In the genomic region with DNA sequence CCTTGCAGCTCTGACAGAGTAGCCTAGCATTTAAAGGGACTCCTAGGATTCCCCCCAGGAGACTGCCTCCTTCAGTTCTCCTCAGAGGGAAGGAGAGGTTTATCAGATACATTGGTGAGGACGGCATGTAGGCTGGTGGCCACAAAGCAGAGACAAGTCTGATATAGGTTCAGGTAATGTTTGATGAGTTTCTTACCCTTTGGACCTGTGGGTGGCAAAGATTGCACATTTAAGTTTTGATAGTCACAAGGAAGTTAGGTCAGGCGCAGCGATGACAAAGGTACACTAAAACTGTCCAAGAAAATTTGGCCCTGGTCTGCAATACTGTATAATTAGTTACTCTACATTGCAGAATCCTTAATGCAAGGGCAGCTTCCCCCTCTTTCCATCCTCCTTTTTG, we compare ENCODE assay signal across 20 mouse cellular contexts.
"Had no signal": no experiment of that assay in that cellular context is flagged by ENCODE, and none has a peak within 500 bp of the region (broad histone marks: within the 10 kb centered on the region; RNA-seq: fewer than 3 reads in every experiment).

No protein-coding gene starts in this region.

- H3K36me3 ChIP-seq: kidney, embryonic 15.5 days; liver, embryonic 13.5 days; midbrain, embryonic 10.5 days; midbrain, embryonic 13.5 days; neural tube, embryonic 13.5 days; stomach, embryonic 15.5 days had no signal

- ATAC-seq: inflammation-experienced regulatory T-cells, adult 6 months; lung, postnatal 0 days had no signal

- H3K27ac ChIP-seq: hindbrain, postnatal 0 days; kidney, embryonic 15.5 days; left cerebral cortex, adult 2 months; liver, embryonic 13.5 days; midbrain, embryonic 10.5 days; midbrain, embryonic 13.5 days; neural tube, embryonic 13.5 days; stomach, embryonic 15.5 days had no signal

- DNase-seq: kidney, adult 18-20 months; kidney, postnatal 25 days; layer of hippocampus, postnatal 36 days; liver, embryonic 13.5 days; lung, embryonic 14.5 days; lung, postnatal 36 days; right cerebral cortex, postnatal 4 days; spleen, adult 18-20 months; thymus, postnatal 25 days had no signal

- H3K4me3 ChIP-seq: kidney, embryonic 15.5 days; left cerebral cortex, adult 2 months; liver, embryonic 13.5 days; megakaryocyte, embryonic 14.5 days; midbrain, embryonic 10.5 days; midbrain, embryonic 13.5 days; myocyte; neural tube, embryonic 13.5 days; stomach, embryonic 15.5 days had no signal

- H3K9ac ChIP-seq: kidney, embryonic 15.5 days; liver, embryonic 13.5 days; lung, embryonic 14.5 days; midbrain, embryonic 13.5 days; neural tube, embryonic 13.5 days; stomach, embryonic 15.5 days had no signal

- H3K4me2 ChIP-seq: kidney, embryonic 15.5 days; liver, embryonic 13.5 days; lung, embryonic 14.5 days; midbrain, embryonic 13.5 days; neural tube, embryonic 13.5 days; stomach, embryonic 15.5 days had no signal

- H3K9me3 ChIP-seq: kidney, embryonic 15.5 days; liver, embryonic 13.5 days; megakaryocyte, embryonic 14.5 days; midbrain, embryonic 10.5 days; midbrain, embryonic 13.5 days; neural tube, embryonic 13.5 days; stomach, embryonic 15.5 days had no signal

- H3K27me3 ChIP-seq: kidney, embryonic 15.5 days; liver, embryonic 13.5 days; megakaryocyte, embryonic 14.5 days; midbrain, embryonic 13.5 days; neural tube, embryonic 13.5 days; stomach, embryonic 15.5 days had no signal

- H3K4me1 ChIP-seq: megakaryocyte, embryonic 14.5 days; neural tube, embryonic 13.5 days; stomach, embryonic 15.5 days had no signal
